Mouse (Mus musculus): ENCODE data around the gene Pamr1.

Pamr1 gene

DNA sequence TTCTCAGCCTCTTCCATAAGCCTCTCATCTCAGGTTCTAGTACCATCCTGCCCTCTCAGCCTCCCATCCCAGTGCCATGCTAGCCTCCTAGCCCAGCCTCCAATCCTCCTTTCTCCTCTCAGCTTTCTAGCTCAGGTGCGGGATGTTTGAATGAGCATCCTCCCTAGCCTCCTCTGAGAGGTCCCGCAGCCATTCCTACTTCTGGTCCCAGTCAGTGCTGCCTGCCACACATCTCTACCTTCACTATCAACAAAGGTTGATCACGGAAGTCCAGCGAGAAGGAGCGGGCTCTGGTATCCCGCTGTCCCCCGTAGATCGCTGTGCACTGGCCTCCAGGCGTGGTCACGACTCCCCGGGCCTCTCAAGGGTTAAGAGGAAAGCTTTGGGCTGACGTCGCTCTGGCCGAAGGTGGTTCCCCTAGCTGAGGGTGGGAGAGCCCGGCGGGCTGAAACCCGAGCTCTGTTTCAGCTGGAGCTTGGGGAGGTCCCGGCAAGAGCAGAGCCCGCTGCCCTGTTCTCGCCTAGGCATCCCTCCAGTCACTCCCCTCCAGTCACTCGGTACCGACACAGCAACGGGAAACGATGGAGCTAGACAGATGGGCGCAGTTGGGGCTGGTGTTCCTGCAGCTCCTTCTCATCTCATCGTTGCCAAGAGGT, at the start of gene Pamr1:
Pamr1 (plus strand) TSS at position 402 of the 656 bp plus-strand sequence.
- peak; percentile 37 for DNase-seq

DNA sequence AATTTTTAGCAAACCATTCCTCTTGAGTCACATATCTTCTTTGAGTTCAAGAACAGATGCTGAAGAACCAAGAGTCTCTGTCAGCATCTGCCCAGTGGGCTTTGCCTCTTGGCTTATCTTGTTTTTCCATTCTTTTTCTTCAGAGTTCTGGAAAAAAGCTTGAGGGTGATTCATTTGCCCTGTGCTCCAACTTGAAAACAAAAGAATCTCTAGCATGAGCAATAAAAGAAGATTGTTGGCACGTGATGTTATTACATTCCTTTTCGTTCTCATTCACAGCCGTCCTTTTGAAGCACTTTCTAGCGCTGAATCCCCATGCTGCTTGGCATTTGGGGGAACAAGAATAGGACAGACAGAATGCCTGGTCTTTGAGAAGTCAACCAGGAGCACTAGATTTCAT, 42.2 kb upstream of the Pamr1 start:
- DNase-seq: no peak

DNA sequence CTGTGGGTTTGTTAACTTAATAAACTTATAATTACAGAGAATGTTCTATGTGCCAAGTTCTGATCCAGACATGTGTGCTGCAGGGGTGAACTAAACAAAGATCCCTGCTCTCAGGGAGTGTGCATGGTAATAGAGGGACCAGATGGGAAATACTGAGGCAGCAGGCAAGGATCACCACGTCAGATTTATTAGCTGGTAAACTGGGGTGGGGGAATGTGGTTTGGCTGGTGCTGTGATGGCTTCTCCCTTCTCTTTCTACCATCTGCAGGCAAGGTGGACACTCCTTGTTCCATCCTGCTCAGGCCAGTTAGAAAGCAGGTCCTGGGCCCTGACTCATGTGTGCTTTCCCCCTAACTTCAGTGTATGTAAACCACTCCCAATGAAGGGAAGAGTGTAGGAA, 41.7 kb upstream of the Pamr1 start:
- no peak for DNase-seq

DNA sequence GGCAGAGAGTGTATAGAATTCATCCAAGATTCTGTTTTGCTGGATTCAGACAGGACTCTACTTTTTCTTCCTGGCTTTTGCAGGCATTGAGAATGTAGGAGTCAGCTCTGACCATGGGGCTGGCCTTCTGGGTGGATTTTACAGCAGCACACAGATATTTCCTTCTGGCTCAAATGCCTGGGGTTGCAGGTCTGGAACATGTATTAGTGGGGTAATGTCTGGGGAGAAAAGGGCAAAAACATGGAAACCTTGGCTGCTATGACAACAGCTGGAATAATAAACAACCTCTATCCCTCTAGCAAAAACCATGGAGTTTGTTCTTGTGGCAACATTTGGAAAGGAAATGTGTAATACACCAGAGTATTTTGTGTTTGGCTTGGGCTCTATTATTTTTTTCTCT, 29.9 kb upstream of the Pamr1 start:
- no peak for DNase-seq

DNA sequence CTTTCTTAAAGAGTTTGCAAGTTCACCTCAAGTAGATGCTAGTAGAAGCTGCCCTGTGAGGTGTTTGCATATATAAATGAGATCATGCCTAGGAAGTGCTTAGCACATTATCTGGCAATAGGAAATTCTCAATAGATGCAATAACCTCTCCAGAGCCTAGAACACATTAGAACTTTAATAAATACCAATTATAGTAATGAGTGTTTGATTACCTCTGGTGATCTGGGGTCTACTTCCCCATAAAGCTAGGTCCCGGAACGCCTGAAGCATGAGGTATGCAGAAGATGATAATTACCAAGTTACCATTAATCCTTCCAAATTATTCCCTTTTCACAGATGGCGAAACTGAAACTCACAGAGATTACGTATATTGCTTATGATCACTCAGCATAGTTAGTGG, 22.2 kb upstream of the Pamr1 start:
- DNase-seq: no peak

DNA sequence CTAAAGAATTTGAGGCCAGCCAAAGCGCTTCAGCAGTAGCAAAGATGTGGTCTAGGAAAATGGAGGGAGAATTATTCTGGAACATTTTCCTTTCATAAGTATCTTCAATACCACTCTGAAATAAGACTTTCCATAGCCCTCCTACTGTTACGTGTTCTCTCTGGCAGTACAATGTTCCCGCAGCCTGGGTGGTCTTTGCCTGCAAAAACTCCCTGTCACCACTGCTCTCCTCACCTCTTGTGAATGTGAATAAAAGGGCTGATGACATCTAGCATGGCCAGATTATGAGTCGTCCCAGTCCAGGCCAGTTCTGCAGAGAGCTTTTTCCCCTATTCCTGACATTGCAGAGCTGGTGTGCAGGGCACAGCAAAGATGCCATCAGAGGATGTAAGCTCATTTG, 16.4 kb upstream of the Pamr1 start:
- DNase-seq: no peak

DNA sequence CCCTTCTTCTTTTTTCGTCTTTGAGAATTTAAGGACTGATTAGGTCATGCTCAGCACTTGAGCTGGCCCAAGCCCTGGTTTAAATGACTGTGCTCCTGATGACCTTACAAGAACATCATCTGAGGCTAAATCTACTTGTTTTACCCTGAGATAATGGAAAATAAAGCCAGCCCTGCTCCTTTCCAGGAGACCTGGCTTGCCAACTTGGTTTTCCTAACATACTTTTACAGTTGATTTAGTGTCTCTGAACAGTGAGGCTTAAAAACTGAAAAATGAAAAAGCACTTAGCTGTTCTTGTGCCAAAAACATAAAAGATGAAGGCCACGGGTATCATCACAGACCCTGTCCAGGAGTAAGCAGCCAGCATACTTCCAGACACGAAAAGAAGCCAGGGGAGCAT, 13.0 kb upstream of the Pamr1 start:
- DNase-seq: no peak

DNA sequence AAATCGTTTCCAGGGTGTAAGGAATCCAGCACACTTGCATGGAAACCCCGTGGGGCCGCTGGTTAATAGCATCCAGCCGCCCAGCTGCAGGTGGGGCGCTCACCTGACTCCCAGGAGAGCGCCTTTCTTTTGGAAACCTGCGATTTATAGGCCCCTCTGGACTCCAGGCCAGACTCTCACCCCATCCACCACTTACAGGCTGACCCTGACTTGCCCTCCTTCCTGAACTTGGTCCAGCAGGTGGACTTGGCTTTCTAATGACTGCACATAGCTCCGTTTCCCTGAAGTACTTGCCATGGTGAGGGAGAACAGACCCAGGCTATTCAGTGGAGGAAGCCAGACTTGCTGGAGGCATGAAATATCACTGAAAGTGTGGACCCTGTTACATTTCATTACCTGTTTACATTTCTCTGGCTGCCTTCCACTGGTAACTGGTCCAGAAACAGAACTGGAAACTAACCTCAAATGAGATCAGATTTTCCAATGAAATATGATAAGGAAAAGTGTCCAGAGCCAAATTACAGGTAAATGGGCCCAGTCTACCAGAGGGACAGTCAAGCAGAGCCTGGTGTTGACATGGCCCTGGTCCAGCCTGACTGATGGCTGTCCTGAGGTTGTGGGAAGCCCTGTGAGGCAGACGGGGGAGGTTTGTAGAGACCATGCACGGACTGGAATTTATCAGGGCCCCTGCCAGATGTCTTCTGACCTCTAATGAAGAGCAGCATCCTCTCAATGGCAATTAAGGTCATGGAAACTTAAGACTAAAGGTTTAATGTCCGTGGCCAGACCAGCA, 9.2 kb upstream of the Pamr1 start:
- DNase-seq: no peak

DNA sequence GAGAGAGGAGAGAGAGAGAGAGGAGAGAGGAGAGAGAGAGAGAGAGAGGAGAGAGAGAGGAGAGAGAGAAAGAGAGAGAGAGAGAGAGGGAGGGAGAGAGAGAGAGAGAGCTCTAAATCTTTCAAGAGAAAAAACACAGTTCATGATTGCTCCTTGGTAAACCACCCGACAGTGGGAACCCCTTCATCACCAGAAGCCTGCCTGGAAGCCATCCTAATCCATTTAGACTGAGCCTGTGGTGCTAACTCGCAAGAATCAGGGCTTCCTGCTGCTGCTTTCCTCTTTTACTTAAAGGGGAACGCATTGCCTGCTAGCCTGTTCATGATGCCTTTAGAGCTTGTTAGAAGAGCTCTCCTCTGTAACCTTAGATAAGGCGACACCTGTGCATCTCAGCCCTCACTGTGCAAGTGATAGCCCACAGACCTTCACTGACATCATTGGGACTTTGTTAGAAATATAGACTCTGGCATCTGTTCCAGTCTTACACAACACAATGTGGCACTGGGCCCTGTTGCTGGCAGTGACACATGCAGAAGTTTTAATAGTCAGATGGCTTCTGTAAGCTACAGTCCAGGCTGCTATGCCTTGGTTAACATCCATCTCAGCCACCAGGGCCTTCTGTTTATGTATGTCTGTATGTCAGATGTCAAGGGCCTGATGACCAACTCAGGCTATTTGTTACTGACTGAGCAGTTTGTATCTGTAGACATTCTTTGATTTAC, 8.2 kb upstream of the Pamr1 start:
- no peak for DNase-seq

DNA sequence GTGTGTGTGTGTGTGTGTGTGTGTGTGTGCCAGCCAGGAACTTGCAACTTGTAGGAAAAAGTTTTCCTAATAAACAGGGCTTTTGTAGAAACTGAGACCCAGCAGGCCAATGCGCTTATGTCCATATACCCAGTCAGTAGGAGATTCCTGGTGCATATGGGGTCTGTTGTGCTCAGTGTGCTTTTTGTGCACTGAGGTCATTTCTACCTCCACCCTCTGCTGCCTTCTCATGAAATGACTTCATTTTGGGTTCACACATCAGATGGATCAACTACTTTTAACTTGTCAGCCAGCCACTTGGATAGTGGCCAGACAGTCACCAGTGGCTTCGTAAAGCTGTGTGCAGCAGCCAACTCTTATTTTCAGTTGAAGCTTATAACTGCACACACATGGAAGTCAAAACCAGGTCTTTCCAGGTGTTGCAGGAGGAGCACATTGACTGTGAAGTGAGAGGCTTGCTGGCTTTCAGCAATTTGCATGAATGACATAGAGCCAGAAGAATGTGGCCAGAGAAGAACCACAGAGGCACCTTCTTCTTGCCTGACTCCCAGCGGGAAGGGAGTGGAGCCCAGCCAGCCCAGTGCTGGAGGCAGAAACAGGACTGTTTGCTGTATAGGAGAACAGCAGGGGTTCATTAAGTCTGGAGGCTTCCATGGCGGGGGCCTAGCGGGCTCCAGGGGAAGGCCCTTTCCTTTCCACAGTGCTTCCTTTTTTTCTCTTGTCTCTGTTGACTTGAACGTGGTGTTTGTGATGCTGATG, 5.7 kb upstream of the Pamr1 start:
- no peak for DNase-seq

DNA sequence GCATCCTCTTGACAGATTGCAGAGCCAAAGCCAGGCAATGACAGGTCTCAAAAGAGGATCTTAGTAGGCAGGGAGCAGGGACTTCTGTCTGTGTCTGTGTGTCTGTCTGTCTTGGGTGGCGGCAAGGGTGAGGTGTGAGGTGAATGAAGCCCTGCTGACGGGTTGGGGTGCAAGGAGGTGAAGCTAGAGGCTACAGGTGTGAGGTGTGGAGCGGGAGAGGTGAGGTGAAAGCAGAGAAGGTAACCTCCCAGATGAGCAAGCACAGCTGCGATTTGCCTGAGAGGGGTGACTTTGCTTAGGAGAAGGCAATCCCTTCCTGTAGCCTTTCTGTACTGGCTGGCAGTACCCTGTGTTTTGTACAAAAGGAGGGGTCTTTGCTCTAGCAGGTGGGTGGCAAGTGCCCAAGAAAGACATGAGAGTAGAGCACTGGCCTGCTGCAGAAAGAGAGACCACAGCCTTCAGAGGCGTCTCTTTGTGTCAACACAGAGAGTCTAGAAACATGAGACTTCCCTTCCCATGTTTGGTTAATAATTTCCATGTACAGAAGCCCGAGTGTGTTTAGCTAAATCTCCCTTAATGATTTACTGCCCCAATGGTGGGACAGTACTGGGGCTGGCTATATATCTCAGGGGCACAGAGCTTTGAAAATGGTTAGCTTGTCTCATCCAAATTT, 1.2 kb downstream of the Pamr1 start:
- DNase-seq: no peak

DNA sequence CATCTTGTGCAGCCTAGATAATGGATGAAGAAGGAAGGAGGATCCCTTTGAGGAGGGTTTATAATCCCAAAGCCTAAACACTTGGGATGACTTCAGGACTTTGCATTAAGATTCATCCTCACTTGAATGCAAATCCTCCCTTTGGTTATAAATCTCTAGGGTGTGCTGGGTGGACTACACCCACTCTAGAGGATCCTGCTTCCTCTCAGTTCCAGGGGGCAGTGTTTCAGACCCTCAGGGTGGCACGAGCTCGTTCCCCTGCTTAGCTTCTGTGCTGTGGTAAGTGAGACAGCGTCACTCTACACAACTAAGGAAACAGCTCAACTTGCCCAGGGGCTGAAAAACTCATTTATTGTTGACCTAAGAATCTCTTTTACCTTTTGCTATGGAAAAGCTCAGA, 1.8 kb downstream of the Pamr1 start:
- no peak for DNase-seq

DNA sequence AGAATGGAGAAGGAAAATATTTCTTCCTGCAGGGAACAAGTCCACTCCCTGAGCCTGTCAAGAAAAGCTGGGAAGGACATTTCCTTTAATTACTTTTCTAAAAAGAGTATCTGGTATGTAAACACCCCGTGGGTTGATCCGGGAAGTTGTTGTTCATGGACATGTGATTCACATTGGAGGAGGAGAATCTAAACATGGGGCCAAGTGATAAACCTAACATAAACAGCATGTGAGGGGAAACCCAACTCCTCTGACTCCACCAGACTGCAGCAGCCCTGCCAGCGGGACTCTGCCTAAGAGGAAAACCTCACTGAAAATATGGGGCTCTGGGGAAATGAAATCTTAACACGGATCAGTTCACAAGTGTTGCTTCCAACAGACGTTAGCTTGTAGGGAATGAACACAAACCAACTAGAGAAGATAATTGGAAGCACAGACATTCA, 2.3 kb downstream of the Pamr1 start:
- DNase-seq: no peak

DNA sequence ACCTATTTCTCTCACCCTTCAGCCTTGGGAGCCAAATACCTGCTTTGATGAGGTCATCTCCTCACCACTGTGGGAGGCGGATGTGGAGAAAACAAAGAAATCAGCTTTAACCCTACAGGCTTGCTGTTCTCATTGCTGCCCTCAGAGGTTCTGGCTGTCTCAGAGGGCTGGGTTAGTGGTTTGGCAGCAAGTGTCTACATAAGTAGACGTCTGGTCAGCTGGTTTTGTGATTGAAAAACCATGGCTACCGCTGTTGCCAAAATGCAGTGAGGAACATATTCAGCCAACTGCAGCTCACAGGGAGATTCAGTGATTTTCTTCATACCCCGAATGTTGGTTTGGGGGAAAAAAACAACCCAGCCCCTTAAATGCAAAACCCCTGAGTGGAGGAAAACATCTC, 7.3 kb downstream of the Pamr1 start:
- DNase-seq: no peak

DNA sequence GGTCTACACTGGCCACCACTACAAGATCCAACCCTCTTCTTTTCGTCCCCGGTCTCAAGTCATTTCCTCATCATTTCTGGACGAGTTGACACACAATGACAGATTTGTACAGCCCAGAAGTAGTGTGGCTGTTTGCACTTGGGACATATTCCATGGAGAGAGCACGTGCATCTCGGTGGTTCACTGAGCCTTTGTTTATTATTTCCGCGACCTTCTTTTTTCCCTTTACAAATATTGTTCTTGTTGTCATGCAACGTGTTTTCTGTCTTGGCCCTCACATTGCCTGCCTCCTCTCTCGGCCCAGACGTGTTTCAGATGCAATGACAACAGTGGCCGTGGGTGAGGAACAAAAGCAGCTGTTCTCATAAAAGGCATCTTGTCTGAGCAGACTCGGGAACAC, 9.2 kb downstream of the Pamr1 start:
- no peak for DNase-seq

DNA sequence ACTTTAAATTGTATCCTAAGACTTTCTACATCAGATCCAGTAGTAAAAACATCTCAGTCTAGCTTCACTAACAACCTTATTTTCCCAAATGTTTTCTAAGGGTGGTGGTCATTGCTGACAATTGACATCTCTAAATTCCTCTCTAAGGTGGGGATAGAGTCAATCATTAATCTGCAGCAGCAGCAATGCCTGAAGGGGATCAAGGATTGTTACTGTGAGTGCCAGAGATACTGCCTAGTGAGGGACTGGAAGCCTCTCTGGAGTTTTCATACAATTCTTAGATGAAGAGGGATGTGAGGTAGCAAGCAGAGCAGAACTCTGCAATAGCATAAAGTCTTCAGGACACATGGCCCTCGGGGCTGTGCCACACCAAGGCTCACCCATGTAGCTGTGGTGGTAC, 14.0 kb downstream of the Pamr1 start:
- no peak for DNase-seq

DNA sequence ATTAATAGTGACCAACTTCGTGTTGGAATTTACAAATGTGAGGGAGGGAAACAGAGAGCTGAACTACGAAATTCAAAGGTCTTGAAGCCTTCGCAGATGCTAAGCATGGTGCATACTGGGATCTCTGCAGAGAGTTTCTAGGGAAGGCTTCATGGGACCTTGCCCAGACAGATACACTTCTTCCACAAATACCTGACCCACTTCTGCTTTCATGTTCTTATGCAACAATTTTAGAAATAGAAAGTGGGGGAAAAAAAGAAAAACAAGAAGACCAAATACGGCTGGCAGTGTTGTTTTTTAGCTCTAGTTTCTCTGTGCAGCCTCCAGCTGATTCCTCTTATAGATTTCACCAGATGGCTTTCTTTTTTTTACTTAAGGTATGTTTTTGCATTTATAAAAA, 29.4 kb downstream of the Pamr1 start:
- no peak for DNase-seq

DNA sequence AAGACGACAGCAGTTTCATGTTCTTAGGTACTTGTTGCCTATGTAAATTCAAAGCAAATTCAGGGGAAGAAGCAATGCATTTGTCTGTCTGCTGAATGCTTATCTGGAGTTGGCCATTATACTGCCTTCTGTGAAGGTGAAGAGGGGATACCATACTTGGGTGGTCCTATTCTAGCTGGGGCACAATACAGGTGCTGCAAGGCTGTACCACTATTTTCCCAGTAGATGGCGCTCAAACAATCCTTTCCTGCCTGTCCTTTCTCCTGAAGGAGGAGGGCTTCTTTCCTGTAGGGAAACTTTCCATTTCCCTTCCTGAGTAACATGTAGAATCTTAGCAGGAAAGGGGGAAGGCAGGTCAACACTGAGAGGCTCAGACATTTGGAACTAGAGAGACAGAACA, 40.2 kb downstream of the Pamr1 start:
- DNase-seq: no peak

DNA sequence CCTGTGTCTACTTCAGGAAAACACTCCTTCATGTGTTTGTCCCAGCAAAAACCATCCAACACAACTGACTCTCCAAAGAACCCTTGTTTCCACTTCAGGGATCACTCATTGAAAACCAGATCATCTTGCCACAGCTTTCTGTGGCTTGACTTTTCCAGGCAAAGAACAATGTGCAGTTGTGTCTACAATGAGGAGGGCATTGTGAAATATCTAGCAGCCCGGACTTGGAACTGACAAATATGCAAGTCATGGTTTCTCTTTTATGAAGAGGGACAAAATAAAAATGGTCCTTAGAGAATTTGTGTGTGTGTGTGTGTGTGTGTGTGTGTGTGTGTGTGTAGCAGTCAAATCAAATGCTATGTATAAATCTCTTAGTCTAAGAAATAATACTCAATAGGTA, 44.7 kb downstream of the Pamr1 start:
- no peak for DNase-seq

DNA sequence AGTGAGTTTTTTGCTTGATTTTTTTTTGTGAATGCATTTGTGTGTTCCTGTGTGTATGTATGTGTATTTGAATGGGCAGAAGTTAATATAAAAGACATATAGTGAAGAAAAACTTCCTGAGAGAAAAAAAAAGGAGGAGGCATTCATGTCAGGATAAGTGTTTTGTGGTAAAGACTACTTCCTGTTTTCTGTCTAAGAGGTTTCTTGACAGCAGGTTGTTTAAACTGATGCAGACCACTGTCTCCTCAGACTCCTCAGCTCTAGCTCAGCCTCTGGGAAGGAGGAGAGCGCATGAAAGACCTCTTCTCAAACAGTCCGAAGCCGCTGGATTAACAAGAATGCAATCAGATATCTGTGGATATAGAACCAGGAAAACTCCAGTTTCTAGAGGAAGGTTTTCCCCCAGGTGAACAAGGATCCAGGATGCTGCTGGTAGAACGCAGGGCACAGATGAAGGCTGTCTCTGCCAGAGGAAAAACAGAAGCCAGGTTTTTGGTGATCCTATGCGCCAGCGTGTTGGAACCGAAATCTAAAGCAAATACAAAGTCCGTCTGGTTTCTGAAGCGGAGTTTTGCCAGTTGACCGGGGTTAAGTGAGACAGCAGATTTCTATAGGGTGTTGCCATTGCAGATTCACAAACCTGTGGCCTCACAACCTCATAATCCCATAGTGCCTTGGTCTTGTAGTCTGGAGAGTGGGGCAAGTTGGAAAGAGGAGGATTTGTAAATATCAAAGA, 45.8 kb downstream of the Pamr1 start:
- no peak for DNase-seq

DNA sequence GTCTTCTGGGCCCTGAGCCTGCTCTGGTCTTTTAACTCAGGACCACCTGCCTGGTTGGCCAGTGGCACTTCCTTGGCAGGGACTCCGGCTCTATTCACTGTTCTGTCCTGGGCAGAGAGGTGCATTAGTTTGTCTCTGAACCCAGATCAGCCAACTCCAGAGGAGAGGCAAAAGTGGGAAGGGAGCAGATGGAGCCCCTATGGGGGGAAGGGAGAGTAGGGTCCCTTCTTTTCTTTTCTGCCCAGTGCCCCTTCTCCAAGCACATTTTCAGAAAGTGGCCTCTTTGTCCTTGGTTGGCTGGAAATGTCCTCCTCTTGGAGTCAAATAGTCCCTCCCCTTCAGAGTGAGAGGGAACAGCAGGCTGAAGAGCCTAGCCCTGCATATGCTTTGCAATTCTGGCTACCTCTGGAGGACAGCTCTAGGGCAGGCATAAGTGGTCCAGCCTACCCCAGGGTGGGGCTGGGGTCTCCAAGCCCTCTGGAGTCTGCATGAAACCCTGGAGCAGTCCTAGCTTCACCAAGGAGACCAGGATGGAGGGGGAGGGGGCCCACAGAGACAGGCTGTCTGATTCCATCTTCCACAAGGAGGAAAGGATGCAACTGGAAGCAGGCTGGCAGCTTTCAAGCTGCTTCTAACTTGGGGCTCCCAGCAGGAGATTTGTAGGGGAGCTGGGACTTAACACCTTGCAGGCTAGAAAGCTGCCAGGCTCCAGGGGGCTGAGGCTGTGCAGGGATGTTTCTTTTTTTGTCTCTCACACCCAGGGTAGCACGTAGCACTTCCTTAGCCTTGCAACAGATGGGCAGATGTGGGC, 49.3 kb downstream of the Pamr1 start:
- no peak for DNase-seq

Data from liver (tissue).